Mouse (Mus musculus) embryonic facial prominence, embryonic 13.5 days (tissue): ENCODE data around the gene Tmem259. TPM values are rescaled to one million over a fixed set of nuclear protein-coding genes. Genes with fewer than 3 reads are reported as not detected.

Source experiments
- ATAC-seq: fragments of 200-750 bp; cut with Nextera tagmentation; 2 replicates; pipeline ENCODE4 v1.8.0; 2017; ENCODE audit warnings: low read depth; ENCODE audit not compliant: insufficient number of reproducible peaks, insufficient read depth, low FRiP score, low TSS enrichment
- H3K27ac ChIP-seq: fragments of 300-500 bp; sonication (generic); 2 replicates; pipeline ENCODE4 v1.5.1; 2015; ENCODE audit warnings: moderate library complexity, mild to moderate bottlenecking, inconsistent platforms
- H3K27me3 ChIP-seq: fragments of 300-500 bp; sonication (generic); 2 replicates; pipeline ENCODE4 v1.6.1; 2015; ENCODE audit warnings: mild to moderate bottlenecking, inconsistent platforms
- H3K36me3 ChIP-seq: fragments of 300-500 bp; sonication (generic); 2 replicates; pipeline ENCODE4 v1.6.1; 2015; ENCODE audit warnings: mild to moderate bottlenecking, inconsistent platforms
- H3K4me1 ChIP-seq: fragments of 300-500 bp; sonication (generic); 2 replicates; pipeline ENCODE4 v1.6.1; 2015; ENCODE audit warnings: inconsistent platforms
- H3K4me2 ChIP-seq: fragments of 300-500 bp; sonication (generic); 2 replicates; pipeline ENCODE4 v1.6.1; 2015; ENCODE audit warnings: moderate library complexity, mild to moderate bottlenecking, inconsistent platforms
- H3K4me3 ChIP-seq: fragments of 300-500 bp; sonication (generic); 2 replicates; pipeline ENCODE4 v1.5.1; 2015; ENCODE audit warnings: mild to moderate bottlenecking, inconsistent platforms
- H3K9ac ChIP-seq: fragments of 300-500 bp; sonication (generic); 2 replicates; pipeline ENCODE4 v1.6.1; 2015; ENCODE audit warnings: mild to moderate bottlenecking, inconsistent platforms
- H3K9me3 ChIP-seq: fragments of 300-500 bp; sonication (generic); 2 replicates; pipeline ENCODE4 v1.6.1; 2016; ENCODE audit warnings: inconsistent platforms
- whole genome bisulfite sequencing: fragments of 180-500 bp; shearing (Covaris S2); methylation state at CpG from one replicate; pipeline ENCODE4 v1.1.7; 2015; ENCODE audit warnings: mixed read lengths; 5-methylcytosine and 5-hydroxymethylcytosine counted together
- polyA plus RNA-seq: library from polyadenylated mRNA; unstranded; fragments of >200 nt; fragmentation: Nextera tagmentation; extraction: Ambion mirVana; gene quantifications from 2 replicates; pipeline ENCODE4 v1.2.1, GENCODE M21; 2015

Gene Tmem259
- polyA plus RNA-seq, 1 experiment from 2014 or later, result 15.4 TPM

DNA sequence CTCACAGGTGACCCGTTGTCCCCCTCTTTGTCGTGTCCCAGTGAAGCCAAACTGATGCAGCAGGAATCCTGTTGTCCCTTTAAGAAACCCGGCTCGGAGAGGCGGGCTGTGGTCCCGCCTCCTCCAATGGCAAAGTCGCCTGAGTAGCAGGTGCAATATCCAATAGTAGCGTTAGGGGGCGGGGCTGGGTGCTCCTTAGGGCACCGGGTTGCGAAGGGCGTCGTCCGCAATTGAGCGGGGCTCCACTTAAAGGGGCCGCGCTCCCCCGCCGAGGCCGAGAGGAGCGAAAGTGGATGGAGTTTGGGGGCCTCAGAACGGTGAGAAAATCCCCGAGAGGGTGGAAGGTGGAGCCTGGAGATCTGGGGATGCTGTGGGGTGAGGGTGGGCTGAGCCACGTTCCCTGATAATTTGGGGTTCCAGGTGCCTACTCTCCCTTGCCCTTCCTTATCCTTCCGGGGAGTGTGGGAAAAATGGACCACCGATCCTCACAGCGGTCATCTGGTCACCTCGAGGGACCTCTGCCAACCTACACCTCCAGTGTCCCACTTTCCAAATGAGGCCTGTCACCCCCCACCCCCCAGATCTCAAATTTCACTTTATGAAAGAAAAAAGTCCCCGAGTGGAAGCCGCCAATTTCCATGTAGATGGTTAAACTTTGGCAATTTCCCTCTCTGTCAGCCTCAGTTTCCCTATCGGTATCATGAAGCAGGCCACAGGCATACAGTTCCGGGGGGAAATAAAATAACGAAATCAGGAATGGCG is 12.3 kb upstream of the Tmem259 start, which contains the start of gene Abca7:
Abca7 (plus strand) TSS at position 223 of the 762 bp plus-strand sequence.
- peak within 1 kb of the TSS; percentile 66 for H3K27ac ChIP-seq
- H3K4me2 ChIP-seq, result peak within 1 kb of the TSS; percentile 82
- H3K9ac ChIP-seq, result peak within 1 kb of the TSS; percentile 64
- H3K36me3 ChIP-seq, result peaks cover 39% of the 10 kb centered on the region
- peaks cover 16% of the 10 kb centered on the region for H3K4me1 ChIP-seq
- ATAC-seq, result peak; percentile 68; the same call in 1 of the 2 replicates
- H3K4me3 ChIP-seq, result peak within 1 kb of the TSS; percentile 51
- peaks cover 21% of the 10 kb centered on the region for H3K27me3 ChIP-seq
- under 1% methylated on average over 34 of the region's 34 CpGs for WGBS
- peaks cover 3% of the 10 kb centered on the region; the same call in 1 of the 2 replicates for H3K9me3 ChIP-seq

GRCm38 (mm10) chr10:79995636-79996035 is 11.5 kb upstream of the Tmem259 start:
- Histone ChIP-seq H3K4me2 (0 out of 2 replicates have a peak overlapping the region, but pooled peaks have one; percentile 82), H3K27ac (0 out of 2 replicates have a peak overlapping the region, but pooled peaks have one; percentile 5), H3K27me3 (peaks cover 18% of the 10 kb centered on the region), H3K4me1 (peaks cover 21% of the 10 kb centered on the region), H3K4me3 (peak overlapping the region; percentile 51; the same call in 1 of the 2 replicates), H3K36me3 (peaks cover 47% of the 10 kb centered on the region), H3K9ac (no peak overlapping the region), H3K9me3 (peaks cover 7% of the 10 kb centered on the region; the same call in 1 of the 2 replicates)
- 82% methylated on average over 1 of the region's 1 CpGs for WGBS
- no peak for ATAC-seq

GRCm38 (mm10) chr10:79994397-79995115 is 10.4 kb upstream of the Tmem259 start:
- H3K27ac ChIP-seq, result peak overlapping the region; percentile 12; the same call in 1 of the 2 replicates
- peaks cover 47% of the 10 kb centered on the region for H3K36me3 ChIP-seq
- ATAC-seq, result no peak
- WGBS, result 86% methylated on average over 16 of the region's 16 CpGs
- no peak overlapping the region for H3K4me2 ChIP-seq
- H3K9ac ChIP-seq, result no peak overlapping the region
- peaks cover 28% of the 10 kb centered on the region for H3K4me1 ChIP-seq
- peaks cover 18% of the 10 kb centered on the region for H3K27me3 ChIP-seq
- H3K9me3 ChIP-seq, result peaks cover 7% of the 10 kb centered on the region; the same call in 1 of the 2 replicates
- H3K4me3 ChIP-seq, result no peak overlapping the region

DNA sequence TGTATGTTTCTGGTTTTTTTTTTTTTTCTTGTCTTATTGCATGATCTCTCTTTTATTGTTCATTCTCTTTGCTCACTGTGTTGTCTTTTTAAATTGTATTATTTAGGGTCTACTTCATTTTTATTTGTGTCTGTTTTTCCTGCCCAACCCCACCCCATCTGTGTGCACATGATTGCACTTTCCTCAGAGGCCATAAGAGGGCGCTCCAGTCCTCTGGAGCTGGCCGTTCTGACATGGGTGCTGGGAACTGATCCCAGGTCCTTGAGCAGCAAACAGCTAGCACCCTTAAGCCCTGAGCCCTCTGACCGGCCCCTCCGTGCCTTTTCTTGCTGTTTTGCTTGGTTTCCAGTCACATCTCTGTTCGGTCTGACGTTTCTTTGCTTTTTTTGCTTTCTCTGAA is 7.4 kb upstream of the Tmem259 start:
- H3K9me3 ChIP-seq, result peaks cover 7% of the 10 kb centered on the region; the same call in 1 of the 2 replicates
- no peak overlapping the region for H3K27ac ChIP-seq
- H3K27me3 ChIP-seq, result no peaks in the 10 kb centered on the region
- no peak overlapping the region for H3K4me2 ChIP-seq
- WGBS, result 89% methylated on average over 6 of the region's 6 CpGs
- H3K36me3 ChIP-seq, result peaks cover 47% of the 10 kb centered on the region
- H3K9ac ChIP-seq, result no peak overlapping the region
- no peak overlapping the region for H3K4me3 ChIP-seq
- peaks cover 33% of the 10 kb centered on the region for H3K4me1 ChIP-seq
- no peak for ATAC-seq

GRCm38 (mm10) chr10:79991099-79991498 is 7.0 kb upstream of the Tmem259 start:
- WGBS, result 67% methylated on average over 12 of the region's 12 CpGs
- H3K4me2 ChIP-seq, result peak overlapping the region; percentile 93
- peaks cover 7% of the 10 kb centered on the region; the same call in 1 of the 2 replicates for H3K9me3 ChIP-seq
- H3K9ac ChIP-seq, result no peak overlapping the region
- no peak for ATAC-seq
- H3K4me1 ChIP-seq, result peaks cover 38% of the 10 kb centered on the region
- no peak overlapping the region for H3K27ac ChIP-seq
- H3K27me3 ChIP-seq, result no peaks in the 10 kb centered on the region
- peak overlapping the region; percentile 9 for H3K4me3 ChIP-seq
- H3K36me3 ChIP-seq, result peaks cover 47% of the 10 kb centered on the region

- peak overlapping the region; percentile 92 for H3K9ac ChIP-seq
- peak overlapping the region; percentile 98 for H3K27ac ChIP-seq
- peak overlapping the region; percentile 93 for H3K4me2 ChIP-seq
- WGBS, result 3% methylated on average over 15 of the region's 15 CpGs
- peak overlapping the region; percentile 78 for H3K4me3 ChIP-seq
- no peaks in the 10 kb centered on the region for H3K27me3 ChIP-seq
- peaks cover 7% of the 10 kb centered on the region; the same call in 1 of the 2 replicates for H3K9me3 ChIP-seq
- peaks cover 43% of the 10 kb centered on the region for H3K4me1 ChIP-seq
- peaks cover 42% of the 10 kb centered on the region for H3K36me3 ChIP-seq
- no peak for ATAC-seq
These were observed 5.7 kb upstream of the Tmem259 start for GRCm38 (mm10) chr10:79989870-79990269.

GRCm38 (mm10) chr10:79989272-79989786 is 5.2 kb upstream of the Tmem259 start:
- H3K4me1 ChIP-seq, result peaks cover 43% of the 10 kb centered on the region
- WGBS, result 22% methylated on average over 8 of the region's 8 CpGs
- H3K9ac ChIP-seq, result peak overlapping the region; percentile 92
- peaks cover 37% of the 10 kb centered on the region for H3K36me3 ChIP-seq
- H3K9me3 ChIP-seq, result peaks cover 7% of the 10 kb centered on the region; the same call in 1 of the 2 replicates
- peak overlapping the region; percentile 93 for H3K4me2 ChIP-seq
- no peaks in the 10 kb centered on the region for H3K27me3 ChIP-seq
- no peak for ATAC-seq
- H3K4me3 ChIP-seq, result peak overlapping the region; percentile 78
- H3K27ac ChIP-seq, result peak overlapping the region; percentile 98

GRCm38 (mm10) chr10:79988506-79989271 is 4.6 kb upstream of the Tmem259 start, which contains the start of gene Cnn2:
Cnn2 (plus strand) TSS chr10:79988584.
- Histone ChIP-seq H3K27me3 (no peaks in the 10 kb centered on the region), H3K9ac (peak within 1 kb of the TSS; percentile 92), H3K36me3 (peaks cover 31% of the 10 kb centered on the region), H3K9me3 (peaks cover 7% of the 10 kb centered on the region; the same call in 1 of the 2 replicates), H3K27ac (peak within 1 kb of the TSS; percentile 98), H3K4me2 (peak within 1 kb of the TSS; percentile 93), H3K4me1 (peaks cover 43% of the 10 kb centered on the region), H3K4me3 (peak within 1 kb of the TSS; percentile 78)
- ATAC-seq, result peak; percentile 16; the same call in 1 of the 2 replicates
- WGBS, result under 1% methylated on average over 57 of the region's 59 CpGs

DNA sequence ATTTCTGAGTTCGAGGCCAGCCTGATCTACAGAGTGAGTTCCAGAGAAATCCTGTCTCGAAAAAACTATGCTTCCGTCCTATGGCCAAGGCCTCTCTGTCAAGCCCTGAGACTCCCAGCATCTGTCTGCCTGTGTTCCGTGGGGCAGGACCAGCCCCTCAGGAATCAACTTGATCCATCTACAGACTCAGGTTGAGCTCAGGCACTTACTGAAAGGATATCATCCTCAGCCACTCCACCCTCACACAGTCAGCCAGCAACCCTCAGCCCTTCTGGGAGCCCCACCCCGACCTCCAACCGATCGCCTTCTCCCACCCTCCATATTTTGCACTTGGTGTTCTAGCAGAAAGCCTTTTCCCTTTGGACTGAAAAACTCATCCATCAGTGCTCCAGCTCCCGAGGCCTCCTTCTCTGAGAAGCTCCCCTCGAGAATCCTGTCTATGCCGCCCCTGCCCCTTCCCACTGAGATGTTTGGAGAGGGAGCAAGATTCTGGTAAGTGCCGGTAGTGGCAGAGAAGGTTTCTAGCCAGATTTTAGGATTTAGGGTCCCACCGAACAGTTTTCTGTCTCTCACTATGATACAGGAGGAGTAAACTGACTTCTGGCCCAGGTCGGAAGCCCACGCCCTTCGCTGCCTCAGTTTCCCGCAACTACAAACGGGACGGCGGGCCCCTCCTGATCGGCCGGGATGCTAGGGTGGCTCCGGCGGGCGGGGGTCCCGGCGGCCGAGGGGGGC is 3.8 kb upstream of the Tmem259 start:
- H3K36me3 ChIP-seq, result peaks cover 23% of the 10 kb centered on the region
- WGBS, result 6% methylated on average over 27 of the region's 27 CpGs
- no peak for ATAC-seq
- H3K4me1 ChIP-seq, result peaks cover 50% of the 10 kb centered on the region
- peak overlapping the region; percentile 93 for H3K4me2 ChIP-seq
- H3K4me3 ChIP-seq, result peak overlapping the region; percentile 78
- peak overlapping the region; percentile 92 for H3K9ac ChIP-seq
- H3K9me3 ChIP-seq, result peaks cover 7% of the 10 kb centered on the region; the same call in 1 of the 2 replicates
- H3K27me3 ChIP-seq, result no peaks in the 10 kb centered on the region
- H3K27ac ChIP-seq, result peak overlapping the region; percentile 98

DNA sequence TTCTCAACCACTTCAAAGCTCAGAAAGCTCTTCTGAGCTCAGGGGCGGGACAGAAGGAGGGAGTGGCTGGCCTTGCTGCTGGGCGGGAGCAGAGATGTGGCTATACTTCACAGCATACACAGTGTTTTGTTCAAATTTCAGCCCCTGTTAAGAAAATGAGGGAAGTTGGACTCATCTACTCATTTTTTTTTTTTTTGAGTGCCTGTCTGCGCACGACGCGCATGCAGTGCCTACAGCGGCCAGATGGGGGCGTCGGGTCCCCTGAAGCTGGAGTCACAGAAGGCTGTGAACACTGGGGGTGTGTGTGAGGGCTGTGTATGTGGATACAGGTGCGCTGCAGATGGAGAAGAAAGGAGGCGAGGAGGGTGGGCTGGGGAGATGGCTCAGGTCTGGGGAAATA is 2.8 kb upstream of the Tmem259 start:
- Histone ChIP-seq H3K4me1 (peaks cover 58% of the 10 kb centered on the region), H3K9me3 (peaks cover 7% of the 10 kb centered on the region; the same call in 1 of the 2 replicates), H3K27me3 (no peaks in the 10 kb centered on the region), H3K4me2 (peak overlapping the region; percentile 93), H3K4me3 (peak overlapping the region; percentile 78), H3K27ac (peak overlapping the region; percentile 98), H3K9ac (peak overlapping the region; percentile 92), H3K36me3 (peaks cover 13% of the 10 kb centered on the region)
- WGBS, result 2% methylated on average over 11 of the region's 11 CpGs
- ATAC-seq, result no peak
